Mouse (Mus musculus) ovary, adult 18-20 months (tissue): ENCODE results near the gene Olfr1378.

Experiments used
- DNase-seq: peaks from one replicate; pipeline ENCODE4 v3.0.0; 2022; ENCODE audit warnings: low spot score, mixed read lengths

Gene Olfr1378

DNA sequence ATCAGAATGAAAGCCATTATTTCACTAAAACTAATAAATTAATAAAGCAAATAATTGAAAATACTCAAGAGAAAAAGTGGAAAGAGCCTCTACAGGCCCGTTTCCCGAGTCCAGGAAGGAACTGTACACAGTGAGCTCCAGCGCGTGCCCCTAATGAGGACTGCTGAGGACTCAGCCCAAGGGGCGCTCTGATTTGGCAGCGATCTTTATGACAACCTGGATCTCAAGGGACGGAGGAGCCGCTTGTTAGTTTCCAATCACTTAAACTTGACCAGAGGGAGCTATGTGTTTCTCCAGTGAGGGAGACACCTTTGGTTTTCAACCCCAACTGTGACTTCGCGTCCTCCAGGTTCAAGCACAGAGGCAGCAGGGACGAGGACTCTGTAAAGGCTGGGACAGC is at the start of gene Olfr1378:
Olfr1378 (plus strand) TSS at position 301 of the 400 bp plus-strand sequence.
- no peak for DNase-seq

DNA sequence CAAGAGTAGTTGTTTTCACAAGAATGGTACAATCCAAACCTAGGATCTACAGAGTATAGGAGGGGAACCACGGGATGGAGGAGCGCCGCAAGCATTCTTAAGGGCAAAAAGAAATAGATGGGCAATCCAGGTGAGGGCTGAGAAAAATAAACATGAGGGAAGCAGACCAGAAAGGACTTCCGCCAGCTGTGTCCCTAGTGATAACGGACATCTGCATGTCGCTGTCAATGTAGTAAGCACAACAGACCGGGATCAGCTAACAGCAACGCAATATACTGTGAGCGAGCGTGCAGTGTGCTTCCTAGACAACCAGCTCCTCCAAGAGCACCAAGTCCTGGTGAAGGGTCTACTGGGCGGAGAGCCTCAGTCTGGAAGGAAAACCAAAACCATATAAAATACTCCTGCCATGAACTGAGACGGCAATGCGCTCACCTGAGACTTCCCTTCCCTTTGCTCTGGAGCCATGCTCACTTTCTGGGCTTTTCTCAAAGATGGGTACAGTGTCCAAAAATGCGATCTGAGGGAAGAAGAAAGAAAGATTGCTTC is 35.8 kb upstream of the Olfr1378 start:
- DNase-seq = no peak

DNA sequence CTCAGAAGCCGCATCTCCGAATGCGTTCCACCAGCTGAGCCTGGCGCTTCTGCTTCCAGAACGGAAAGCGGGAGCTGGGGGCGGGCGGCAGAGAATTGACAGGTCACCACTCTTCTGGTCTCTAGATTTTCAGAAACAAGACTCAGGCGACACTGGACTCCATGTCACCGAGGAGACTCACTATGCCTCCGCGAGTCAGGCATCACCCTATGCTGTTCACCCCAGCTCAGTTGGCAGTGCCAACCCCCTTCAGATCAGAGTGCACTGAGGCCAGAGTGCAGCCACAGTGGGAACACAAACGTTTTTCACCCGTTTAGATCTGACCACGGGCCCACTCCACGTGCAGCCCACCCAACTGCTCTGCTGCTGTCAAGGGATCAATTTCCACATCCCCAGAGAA is 35.3 kb upstream of the Olfr1378 start:
- no peak for DNase-seq

GRCm38 (mm10) chr11:50931451-50931866 is 34.9 kb upstream of the Olfr1378 start, which contains the start of gene Zfp354b:
Gene Zfp354b, minus strand, starts transcription at chr11:50931633.
- peak; percentile 74 for DNase-seq

DNA sequence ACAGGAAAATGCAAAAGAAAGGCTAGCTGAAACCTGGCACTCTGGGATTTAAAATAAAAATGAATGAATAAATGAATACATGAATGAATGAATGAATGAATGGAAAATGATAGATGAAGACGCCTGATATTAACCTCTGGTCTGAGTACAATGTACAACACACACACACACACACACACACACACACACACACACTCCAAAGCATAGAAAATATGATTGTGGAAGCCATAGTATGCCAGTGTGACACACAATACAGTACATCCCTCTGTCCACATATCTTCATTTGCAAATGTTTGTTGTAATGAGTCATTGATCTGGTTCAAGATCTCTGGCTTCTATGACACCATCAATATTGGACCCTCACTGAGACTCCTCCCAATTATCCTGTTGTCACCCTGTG is 34.3 kb upstream of the Olfr1378 start:
- DNase-seq = no peak

DNA sequence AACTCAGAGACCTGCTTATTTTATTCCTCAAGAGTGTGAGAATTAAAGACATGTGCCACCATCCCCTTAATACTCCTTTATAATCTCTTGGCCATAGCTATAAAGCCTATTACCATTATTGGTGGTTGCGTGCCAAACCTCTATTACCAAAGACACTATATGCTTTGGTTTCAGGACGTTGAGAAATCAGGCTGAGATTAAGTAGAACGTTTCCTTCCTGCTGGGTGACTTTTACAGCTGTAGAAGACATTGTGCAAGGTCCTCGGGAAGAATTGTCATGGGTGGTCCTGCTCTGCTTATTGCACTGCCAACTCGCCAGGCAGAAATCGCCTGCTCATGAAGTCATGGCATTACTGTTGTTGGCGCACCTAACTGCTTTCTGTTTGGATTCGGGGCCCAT is 27.9 kb upstream of the Olfr1378 start:
- DNase-seq = no peak

- DNase-seq = no peak
Measured at GRCm38 (mm10) chr11:50939621-50940366, 26.5 kb upstream of the Olfr1378 start.

GRCm38 (mm10) chr11:50942386-50942785 is 23.9 kb upstream of the Olfr1378 start:
- DNase-seq = no peak

- no peak for DNase-seq
Measured at GRCm38 (mm10) chr11:50943506-50943905, 22.8 kb upstream of the Olfr1378 start, which contains the start of gene 4933414I15Rik. Gene 4933414I15Rik, minus strand, starts transcription at chr11:50943765.

DNA sequence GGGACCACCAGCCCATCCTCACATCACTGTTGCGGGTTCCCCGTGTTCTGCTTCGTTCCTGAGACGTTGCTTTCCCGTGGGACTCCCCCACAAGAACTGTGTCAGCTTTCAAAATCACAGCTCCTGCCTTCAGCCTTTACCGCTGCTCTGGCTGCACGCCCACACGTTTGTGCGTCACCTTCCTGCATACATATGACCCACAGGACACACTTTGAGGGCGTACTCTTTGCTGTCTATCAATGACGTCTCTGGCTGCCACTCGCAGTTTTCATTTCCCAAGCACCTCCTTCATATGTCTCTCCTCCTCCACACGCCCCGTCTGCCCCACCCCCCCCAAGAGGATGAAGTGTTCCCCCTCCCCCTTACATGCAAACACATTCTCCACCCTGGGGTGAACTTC is 14.0 kb upstream of the Olfr1378 start:
- no peak for DNase-seq

- no peak for DNase-seq
Measured at GRCm38 (mm10) chr11:50953665-50954064, 12.7 kb upstream of the Olfr1378 start, which contains the start of gene Prop1. Gene Prop1, minus strand, starts transcription at chr11:50953765.

- DNase-seq = no peak
Measured at GRCm38 (mm10) chr11:50964886-50965285, 1.4 kb upstream of the Olfr1378 start.

- DNase-seq = no peak
Measured at GRCm38 (mm10) chr11:50977216-50977615, 10.9 kb downstream of the Olfr1378 start.

DNA sequence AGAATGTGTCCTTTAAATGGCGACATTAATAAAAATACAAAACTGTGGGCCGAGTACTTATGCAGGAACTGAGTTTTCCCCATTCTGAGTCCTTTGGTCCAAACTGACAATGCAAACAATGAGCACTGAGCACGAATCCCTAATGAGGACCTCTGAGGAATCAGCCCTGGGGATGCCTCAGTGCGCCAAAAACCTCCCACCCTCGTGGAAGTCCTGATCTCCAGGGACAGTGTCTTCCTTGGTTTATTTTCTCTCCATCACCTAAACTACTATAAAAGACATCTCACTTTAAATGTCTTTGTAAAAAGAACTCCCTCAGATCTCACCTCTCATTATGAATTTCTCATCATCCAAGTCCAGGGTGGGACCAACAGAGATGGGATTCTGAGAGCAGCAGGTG is 15.3 kb downstream of the Olfr1378 start, which contains the start of gene Olfr1377:
Olfr1377 (plus strand) TSS at position 301 of the 400 bp plus-strand sequence.
- no peak for DNase-seq

- no peak for DNase-seq
Measured at GRCm38 (mm10) chr11:51003296-51003695, 37.0 kb downstream of the Olfr1378 start, which contains the start of gene Olfr51. Gene Olfr51, plus strand, starts transcription at chr11:51003596.

GRCm38 (mm10) chr11:51011821-51012220 is 45.5 kb downstream of the Olfr1378 start:
- DNase-seq = peak; percentile 78

GRCm38 (mm10) chr11:51013936-51014335 is 47.6 kb downstream of the Olfr1378 start, which contains the start of gene Olfr54:
Gene Olfr54, plus strand, starts transcription at chr11:51014236.
- no peak for DNase-seq

DNA sequence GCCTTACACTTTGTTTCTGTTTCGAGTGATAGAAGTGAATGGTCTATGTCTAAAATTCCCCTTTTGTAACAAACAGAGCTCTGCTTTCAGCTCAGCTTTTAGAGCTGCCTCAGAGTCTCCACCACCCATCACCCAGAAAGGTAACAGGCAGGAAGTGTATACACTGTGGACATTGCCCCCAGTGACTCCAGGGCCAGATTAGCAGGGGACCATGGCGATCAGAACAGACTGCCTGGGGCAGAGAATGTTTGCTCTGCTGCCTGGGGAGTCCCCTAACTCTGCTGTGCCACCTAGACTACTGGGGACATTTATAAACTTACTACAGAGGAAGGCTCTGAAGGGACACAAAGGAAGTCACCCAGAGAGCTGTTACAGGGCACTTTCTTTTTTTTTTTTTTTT is 50.0 kb downstream of the Olfr1378 start:
- no peak for DNase-seq
